Mouse (Mus musculus) layer of hippocampus, postnatal 25 days (tissue): ENCODE data around the gene Cacna1d. TPM values are rescaled to one million over a fixed set of nuclear protein-coding genes. Genes with fewer than 3 reads are reported as not detected.
A peak's percentile ranks its signal among the peaks of the same experiment; 100 is the strongest.

Source experiments
- DNase-seq, 2 experiments: peaks; one replicate each; pipeline ENCODE4 v3.0.0; 2022; ENCODE audit warnings: mixed read lengths in 2 of 2, low spot score in 1 of 2; ENCODE audit errors: extremely low spot score in 1 of 2
- total RNA-seq, 2 experiments: library from RNA; stranded (reverse); gene quantifications; 2 replicates each; pipeline ENCODE4 v1.2.3; 2021

Cacna1d gene
- total RNA-seq, 2 experiments from 2014 or later = 35.9 to 53.8 TPM

DNA sequence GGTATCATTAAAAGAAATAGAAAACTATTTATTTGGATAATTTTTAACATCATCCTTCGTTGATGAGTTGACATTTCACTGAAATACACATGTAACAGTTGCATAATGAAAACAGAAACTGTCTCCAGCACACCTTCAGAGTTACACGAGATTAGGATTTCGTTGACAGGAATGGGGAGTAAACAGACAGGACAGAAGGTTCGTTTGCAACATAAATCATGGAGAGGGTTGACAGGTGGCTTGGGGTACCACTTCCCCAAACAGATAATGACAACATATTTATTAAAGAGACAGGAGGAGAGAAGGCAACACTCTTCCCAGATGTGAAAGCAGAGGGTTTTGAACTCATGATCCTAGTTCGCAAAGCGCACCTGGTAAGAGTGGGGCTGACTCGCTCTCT lies 436.3 kb downstream of the Cacna1d start:
- no peak for DNase-seq

DNA sequence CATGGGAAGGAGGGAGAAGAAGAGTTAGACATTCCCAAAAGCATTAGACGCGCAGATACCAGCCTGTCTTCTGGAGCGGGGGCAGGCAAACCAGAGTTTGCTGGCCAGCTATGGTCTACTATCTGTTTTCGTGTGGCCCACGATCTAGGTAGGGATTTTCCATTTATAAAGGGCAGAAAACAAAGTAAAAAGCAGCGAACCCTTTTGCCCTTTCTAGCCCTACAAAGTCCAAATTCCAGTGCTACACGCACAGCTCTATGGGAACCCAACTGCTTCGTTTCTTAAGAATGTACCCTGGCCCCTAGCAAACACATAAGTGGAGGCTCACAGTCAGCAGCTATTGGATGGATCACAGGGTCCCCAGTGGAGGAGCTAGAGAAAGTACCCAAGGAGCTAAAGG lies 441.0 kb downstream of the Cacna1d start:
- DNase-seq = no peak

DNA sequence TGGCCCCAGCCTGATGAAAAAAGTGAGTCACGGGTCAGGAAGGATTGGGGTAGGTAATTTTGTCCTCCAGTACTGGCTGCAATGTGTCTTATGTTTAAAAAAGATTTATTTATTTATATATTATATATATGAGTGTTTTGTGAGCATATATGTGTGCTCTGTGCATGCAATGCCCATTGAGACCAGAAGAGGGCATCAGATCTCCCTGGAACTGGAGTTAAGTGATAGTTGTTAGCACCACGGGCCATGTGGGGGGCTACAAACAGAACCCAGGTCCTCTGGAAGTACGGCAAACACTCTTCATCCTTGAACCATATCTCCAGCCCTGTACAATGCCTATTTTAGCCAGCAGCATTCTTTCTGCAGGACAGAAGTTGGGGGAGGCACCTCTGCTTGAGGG lies 443.2 kb downstream of the Cacna1d start:
- no peak for DNase-seq

DNA sequence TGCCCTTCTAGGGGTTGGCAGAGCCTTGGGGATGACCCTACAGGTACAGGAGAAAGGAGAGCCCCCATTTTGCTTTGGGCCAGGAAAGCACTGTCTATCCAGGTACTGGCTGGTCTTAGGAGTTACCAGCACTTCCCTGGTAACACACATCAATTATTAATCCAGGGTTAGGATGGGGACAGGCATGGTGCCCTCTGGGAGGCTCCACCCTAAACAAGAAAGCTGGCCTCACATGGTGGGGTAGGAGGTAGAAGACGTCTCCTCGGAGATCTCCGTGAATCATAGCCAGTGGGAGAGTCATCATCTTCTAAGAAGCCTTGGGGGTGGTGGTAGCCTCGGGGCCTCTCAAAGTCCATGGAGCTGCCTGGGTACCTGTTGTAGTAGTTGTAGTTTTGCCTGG lies 444.3 kb downstream of the Cacna1d start:
- DNase-seq = no peak

DNA sequence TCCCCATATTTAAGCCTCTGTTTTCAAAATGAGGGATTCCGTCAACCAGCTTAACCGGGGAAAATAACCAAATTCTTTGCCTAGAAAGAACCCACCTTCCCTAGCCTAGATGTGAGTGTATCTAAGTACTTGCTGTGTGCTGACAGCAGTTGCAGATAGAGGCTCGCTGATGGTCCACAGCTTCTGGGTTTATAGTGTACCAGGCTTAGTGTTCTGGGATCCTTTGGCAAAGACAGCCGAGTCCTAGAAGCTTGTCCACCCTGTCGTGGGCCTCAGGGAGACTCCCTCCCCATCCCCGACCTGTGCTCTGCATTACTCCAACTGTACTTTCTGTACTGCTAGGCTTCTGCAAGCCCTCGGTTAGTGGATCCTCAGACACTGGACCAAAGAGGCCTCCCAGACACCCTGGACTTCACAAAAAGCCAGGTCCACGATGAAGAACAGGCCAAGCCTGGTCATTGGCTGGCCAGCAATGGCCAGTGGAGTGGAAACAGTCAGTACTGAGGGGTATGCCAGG lies 445.5 kb downstream of the Cacna1d start:
- no peak for DNase-seq

DNA sequence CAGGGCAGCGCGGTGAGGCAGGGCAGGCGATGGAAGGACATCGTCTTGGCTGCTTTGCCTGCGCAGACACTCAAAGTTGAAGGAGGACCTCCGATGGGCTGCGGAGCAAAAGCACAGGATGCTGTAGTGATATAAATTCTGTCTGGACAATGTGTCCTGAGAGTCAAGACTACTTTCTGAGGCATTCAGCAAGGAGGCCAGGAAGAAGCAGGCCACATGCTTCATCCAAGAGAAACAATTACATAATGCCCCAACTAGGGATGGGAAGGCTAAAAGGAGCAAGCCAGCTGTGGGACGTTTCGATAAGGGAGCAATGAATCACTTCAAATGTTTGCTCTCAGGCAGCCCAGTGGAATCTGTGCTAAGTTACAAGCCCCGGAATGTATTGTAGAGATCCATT lies 446.0 kb downstream of the Cacna1d start:
- no peak for DNase-seq

DNA sequence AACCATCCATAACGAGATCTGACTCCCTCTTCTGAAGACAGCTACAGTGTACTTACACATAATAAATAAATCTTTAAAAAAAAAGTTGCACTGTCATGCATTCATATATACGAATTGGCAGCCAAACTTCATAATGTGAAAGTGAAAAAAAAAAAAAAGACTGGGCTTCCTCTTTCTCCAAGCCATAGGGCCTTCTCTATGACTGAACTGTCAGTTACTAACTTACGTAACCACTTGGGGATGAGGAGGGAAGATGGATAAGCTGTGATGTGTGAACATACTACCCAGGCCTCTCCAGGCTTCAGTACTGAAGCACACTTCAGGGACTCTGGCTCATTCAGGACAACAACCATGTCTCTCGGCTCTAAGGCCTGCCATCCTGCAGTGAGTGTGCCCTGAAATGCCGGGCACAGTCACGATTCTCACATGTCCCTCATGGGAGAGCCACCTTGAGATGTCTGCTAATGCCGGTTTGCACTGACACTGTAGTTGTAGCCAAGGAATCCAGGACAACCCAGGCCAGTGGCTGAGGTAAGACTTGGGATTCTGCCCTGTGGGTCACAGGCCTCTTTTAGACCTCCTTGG lies 447.8 kb downstream of the Cacna1d start:
- no peak for DNase-seq

DNA sequence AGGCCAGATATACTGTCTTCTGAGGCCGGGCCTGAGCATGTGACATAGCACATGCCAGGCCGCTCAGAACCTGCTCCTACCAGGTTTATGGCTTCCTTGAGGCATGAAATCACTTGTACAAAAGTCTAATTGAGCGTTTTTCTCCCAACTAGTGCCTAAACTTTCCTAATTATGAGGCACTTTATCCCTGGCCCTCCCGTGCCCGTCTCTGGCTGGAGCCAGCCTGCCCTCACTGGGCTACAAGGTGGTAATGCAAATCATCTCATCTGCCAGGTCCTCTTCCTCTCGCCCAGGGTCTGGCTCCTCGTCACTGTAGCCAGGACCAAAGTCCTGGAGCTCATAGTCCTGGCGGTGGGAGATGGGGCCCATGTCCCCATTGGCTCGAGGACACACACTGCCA lies 449.4 kb downstream of the Cacna1d start:
- no peak for DNase-seq

DNA sequence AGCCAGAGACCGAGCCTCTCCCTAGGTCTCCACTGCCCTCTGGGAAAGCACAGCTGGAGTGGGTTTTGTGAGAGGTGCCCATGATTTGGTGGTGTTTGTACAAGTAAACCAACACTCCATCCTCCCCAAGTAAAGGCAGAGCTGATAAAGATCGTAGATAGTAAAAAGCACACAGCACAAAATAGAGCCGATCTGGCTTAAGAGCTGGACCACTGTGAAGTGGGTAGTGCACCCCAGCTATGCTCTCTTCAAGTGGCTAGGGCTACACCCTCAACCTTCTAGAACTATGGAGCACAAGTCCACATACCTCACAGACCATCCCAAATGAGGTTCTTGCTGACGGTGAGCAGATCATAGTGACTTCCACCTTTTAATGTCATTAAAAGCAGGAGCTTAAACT lies 451.8 kb downstream of the Cacna1d start:
- DNase-seq = no peak

DNA sequence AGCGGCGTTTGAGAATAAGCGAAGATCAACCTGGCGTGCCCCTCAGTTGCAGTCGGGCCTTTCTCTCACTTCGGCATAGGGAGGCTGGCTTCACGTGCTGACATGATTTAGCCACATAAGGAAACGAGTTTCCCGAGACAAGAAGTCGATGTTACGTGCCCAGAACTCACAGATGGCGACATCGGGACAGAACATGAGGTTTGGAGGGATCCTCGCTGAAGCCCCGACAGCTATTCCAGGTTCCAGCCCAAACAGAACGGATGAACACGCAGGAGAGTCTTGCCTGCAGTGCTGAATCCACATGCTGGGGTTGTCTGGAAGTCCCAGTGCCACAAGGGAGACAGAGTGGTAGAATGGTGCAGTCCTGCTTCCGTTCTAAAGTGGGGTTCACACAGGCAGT lies 452.8 kb downstream of the Cacna1d start:
- DNase-seq = peak; percentile 26 to 39

DNA sequence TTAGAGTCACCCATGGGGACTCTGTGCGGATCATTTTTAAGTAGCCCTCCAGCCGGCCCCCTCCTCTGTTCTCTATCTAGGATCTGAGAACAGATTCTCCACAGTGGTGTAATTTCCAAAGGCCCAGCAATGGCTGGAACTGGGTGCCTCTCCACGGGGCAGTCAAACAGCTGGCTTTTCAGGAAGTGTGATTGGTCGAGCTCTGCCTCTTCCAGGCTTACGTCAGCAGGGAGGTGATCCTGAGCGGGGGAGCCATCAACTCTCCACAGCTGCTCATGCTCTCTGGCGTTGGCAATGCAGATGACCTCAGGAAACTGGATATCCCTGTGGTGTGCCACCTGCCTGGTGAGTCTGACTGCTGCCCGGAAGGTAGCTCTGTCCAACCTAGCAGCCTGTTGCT lies 457.9 kb downstream of the Cacna1d start:
- DNase-seq = no peak

DNA sequence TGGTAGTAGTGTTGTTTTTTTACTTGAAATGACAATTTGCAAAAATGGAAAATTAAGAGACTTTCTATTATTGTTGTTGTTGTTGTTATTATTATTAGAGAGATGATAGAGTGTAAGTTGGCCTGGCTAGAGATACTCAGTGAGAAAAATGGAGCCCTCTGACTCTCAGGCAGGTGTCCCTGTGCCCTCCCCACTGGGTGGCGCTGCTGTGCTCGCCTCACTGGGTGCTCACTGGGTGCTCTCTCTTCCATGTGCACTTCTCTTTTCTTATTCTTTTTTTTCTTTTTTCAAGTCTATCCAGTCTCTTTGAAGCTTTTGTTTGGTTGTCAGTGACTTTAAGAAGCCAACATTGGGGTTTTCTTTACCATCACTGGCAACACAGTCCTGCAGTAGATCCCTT lies 463.9 kb downstream of the Cacna1d start:
- DNase-seq = peak in 1 of 2 experiments; percentile 25

DNA sequence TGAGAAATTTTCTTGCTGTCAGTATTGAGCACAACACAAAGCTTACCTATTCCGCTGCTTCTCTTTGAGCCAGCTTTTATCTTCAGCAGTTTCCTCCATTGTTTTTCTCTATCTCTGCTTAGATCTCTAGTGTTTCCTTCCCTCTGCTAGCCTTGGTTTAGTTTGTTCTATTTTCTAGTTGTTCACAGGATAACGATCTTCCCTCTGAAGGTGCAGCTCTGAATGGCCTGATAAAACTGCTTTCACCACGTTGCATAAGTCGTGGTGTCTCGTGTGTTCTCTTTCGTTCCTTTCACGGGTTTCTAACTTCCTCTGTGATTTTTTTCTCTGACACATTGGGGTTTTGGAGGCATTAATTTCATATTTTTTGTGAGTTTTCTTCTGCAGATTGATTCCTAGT lies 466.9 kb downstream of the Cacna1d start:
- DNase-seq = no peak

DNA sequence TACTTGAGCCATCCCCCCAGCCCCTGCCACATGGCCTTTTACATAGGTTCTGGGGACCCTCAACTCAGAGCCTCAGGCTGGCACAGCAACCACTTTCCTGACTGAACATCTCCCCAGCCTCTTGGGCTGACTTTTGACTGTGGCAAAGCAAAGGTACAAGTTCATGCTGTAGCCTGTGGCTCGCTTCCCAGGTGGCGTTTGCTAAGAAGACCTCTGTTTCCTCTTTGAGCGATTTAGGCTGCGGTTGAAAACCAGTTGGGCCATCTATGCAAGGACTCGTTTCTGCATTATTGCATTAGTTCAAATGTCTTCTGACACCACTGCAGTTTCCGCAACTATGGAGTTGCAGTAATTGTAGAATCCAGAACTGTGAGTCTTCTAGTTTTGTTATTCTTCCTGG lies 468.8 kb downstream of the Cacna1d start:
- DNase-seq = no peak

DNA sequence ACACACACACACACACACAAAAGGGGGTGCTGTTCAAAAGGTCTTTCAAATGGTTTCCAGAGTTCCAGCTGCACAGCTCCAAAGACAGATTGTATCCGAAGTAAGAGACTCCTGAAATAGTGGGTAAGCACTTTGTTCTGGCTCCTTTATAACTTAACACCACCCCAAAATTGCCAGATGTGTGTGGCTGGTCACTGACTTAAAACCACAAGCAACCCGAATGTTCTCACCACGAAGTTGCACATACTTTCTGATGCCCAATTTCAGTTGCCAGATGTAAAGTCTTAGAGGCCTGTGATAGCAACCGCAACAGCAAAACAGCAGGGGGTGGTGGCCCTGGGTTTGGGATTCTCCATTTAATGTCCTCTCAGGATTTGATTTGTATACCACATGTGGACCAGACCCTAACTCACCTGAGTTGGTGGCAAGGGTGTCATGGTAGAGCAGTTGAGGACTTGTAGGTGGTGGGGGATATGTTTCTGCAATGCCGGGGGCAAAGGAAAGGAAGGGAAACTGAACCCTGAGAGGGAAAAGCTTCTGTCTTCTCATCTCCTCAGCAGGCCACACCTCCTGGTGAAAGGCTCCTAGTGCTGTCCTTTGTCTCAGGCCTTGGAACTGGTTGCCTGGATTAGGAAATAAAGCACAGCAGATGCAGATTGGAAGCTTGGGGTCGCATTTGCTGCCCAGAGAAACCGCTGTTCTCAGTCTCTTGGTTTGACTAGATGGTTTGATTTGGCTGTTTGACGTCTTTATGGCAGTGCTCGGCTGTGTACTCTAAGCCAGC lies 471.3 kb downstream of the Cacna1d start:
- DNase-seq = no peak

DNA sequence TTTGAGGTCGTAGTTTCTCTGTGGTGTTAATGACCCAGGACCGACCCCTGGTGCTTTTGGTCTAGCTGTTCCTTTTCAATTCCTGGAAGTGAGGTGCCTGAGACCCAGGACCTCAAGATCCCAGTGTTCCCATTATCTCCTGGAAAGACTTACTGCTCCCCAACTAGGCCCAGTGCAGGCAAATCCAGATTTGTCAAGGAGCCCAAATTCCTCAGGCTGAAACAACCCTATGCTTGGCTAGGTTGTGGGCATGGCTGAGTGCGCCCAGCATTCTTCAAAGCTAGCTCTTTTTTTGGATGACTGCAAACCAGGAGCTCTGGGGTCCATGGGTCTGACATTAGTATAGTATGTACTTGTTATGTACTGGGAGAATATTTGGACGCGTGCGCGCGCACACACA lies 471.9 kb downstream of the Cacna1d start:
- no peak for DNase-seq

DNA sequence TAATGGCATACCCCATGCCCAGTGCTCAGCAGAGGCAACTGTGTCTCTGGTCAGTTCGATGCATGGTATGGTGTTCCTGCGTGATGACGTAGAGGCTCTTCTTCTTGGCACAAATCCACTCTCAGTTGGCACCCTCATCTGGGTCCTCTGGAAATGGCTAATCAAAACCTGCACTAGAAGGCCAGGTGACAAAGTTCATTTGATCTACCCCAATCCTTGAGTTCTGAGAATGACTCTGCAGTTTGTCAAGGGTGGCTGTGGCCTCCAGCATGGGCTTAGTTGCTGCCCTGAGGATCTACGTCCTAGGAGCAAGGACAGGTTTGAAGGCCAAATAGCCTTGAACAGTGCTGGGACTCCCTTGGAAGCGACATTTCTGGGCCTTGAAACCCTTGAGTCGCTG lies 472.4 kb downstream of the Cacna1d start:
- DNase-seq = no peak

DNA sequence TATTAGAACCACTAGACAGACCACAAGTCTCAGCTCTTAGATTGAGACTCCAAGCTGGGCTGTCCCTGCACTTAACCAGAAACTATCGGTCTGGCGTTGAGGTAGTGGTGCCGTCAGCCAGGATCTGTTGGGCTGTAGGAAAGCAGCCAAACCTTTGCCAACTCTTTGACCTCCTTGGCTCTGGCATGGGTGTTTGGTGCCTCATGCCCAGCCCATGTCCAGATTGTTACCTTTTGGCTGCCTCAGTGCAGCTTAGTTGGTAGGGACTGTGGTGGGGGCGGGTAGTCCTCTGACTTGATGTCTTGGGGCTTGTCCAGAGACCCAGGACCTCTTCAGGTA lies 472.8 kb downstream of the Cacna1d start:
- DNase-seq = no peak

DNA sequence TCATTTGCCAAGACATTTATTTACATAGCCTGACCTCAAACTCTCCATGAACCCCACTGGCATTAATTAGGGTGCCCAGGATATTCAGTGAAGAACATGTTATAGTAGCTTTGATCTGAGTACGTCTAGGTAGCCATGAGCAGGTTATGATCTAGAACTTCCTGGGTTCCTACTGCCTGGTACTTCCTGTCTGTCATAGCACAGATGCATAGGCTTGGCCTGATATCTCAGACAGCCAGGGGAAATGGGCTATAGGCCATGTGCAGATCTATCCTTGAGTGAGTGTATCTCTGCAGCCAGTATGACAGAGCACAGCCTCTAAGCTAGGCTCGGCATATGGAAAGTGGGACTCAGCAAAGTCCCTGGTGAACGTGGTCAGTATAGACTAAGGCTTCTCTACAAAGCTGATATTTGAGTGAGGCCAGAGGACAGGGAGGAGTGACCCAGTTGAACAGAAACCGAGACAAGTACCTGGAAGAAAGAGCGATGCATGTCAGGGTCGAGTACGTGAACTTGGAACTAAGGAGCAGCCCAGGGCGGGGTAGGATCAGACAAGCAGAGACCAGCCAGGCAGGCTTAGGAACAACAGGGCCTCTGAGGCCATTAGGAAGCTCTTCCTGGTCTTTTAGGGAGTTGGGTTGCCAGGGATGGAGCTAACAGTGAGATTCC lies 473.3 kb downstream of the Cacna1d start:
- DNase-seq = no peak

DNA sequence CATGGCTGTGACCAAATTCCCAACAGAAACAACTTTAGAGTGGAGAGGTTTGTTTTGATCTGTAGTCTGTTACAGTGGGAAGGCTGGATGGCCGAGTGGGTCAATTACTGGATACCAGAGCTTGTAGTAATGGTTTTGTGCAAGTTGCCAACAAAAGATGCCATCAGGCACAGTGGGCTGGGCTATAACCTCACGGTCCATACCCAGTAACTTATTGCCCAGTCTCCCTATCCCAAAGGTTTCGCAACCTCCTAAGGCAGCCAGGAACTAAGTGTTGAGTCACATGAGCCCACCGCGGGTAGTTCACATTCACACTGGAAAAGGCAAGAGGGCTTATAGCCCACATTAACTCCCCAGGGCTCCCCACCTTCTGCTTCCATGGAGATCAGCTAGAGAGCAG lies 474.6 kb downstream of the Cacna1d start:
- no peak for DNase-seq

DNA sequence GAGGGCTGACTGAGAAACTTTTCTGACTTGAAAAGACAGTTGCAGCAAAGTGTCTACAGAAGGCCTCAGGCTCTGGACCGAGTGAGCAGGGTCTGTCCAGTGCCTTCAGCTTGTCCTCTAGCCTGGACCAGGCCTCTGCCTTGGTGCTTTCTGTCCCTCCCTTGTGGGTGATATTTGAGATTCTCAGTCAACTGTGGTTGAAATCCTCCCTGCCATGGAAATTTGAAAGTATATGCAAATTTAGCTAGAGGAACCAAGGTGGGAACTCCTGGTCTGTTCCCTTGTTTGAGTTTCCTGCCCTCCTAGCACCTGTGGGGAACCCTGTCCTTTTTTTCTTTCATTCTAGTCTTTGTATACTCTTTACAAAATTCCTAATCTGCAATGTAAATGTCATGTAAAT lies 476.2 kb downstream of the Cacna1d start:
- no peak for DNase-seq

DNA sequence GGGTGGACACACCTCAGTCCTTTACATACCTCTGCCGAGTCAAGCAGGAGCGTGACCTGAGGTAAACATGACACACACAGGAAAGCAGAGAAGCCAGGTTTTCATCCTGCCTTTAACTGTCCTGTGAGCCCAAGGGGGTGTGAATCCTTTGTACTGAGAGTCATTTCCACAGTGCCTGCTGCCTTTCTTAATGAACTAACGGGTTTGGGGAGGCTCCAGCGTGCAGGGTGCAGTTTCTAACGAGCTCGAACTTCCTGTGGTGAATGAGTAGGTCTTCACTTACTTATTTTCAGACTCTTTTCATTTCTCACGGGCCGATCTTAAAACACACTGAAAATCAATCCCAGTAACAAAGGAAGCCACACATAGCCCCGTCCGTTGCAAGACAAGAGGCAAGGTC lies 476.8 kb downstream of the Cacna1d start:
- DNase-seq = no peak
